Mouse (Mus musculus): Measurements from ENCODE around the gene Adra1b.

DNA sequence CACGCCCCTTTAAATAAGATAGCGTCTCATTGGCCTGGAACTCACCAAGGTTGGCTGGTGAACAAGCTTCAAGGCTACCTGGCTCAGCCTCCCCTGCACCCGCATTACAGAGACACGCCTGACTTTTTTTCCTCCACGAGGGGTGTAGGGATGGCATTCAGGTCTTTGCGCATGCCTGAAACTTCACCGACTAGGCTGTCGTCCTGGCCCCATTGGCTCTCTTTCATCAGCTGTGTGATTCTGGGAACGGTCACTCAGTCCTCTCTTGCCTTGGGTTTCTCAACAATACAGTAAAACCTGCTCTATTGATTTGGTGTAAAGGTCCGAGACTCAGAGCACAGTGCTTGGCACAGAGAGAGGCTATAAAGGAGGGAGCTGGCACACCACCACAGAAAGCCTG lies 2.3 kb upstream of the Adra1b start:
- no peak for TF ChIP-seq CTCF (IDR thresholded peaks at IDR 0.05; ENCODE audit: low read depth, low read length)
- no peak for TF ChIP-seq POLR2AphosphoS5 (IDR thresholded peaks at IDR 0.05; ENCODE audit: insufficient replicate concordance, low read depth, low read length)
